Mouse (Mus musculus) ES-E14 (cell line): ENCODE results near the gene Rtkn2. TPM values are rescaled to one million over a fixed set of nuclear protein-coding genes. Genes with fewer than 3 reads are reported as not detected.

Experiments used
- DNase-seq: peaks from one replicate; pipeline ENCODE4 v3.0.0-alpha.2; 2013; ENCODE audit warnings: low read depth, low spot score
- H3K27ac ChIP-seq: 2 replicates; pipeline ENCODE4 v1.5.1; 2012; ENCODE audit warnings: low read depth, mild to moderate bottlenecking, low read length, moderate library complexity, mixed read lengths; ENCODE audit not compliant: poor library complexity, insufficient read depth, severe bottlenecking
- H3K36me3 ChIP-seq: 2 replicates; pipeline ENCODE4 v1.6.1; 2012; ENCODE audit warnings: mild to moderate bottlenecking, low read length, moderate library complexity, mixed read lengths; ENCODE audit not compliant: control insufficient read depth, poor library complexity, insufficient read depth, severe bottlenecking
- H3K4me1 ChIP-seq, 2 experiments: fragments of 150-350 bp in 1 of 2; sonication (generic) in 1 of 2; 2 replicates each; pipeline ENCODE4 v1.6.1; 2012; ENCODE audit warnings: low read length in 2 of 2, mild to moderate bottlenecking in 1 of 2, mixed read lengths in 1 of 2; ENCODE audit not compliant: control insufficient read depth in 2 of 2, insufficient read depth in 2 of 2, poor library complexity in 1 of 2
- H3K4me3 ChIP-seq, 2 experiments: fragments of 150-350 bp in 1 of 2; sonication (generic) in 1 of 2; 2 replicates each; pipeline ENCODE4 v1.5.1; 2012; ENCODE audit warnings: low read length in 2 of 2, low read depth in 1 of 2, mild to moderate bottlenecking in 1 of 2, mixed read lengths in 1 of 2; ENCODE audit not compliant: insufficient read depth in 1 of 2, poor library complexity in 1 of 2, severe bottlenecking in 1 of 2
- H3K9ac ChIP-seq: 2 replicates; pipeline ENCODE4 v1.6.1; 2012; ENCODE audit warnings: low read depth, mild to moderate bottlenecking, low read length, mixed read lengths; ENCODE audit not compliant: poor library complexity, insufficient read depth, severe bottlenecking
- H3K9me3 ChIP-seq: fragments of 150-350 bp; sonication (generic); 2 replicates; pipeline ENCODE4 v1.6.1; 2012; ENCODE audit warnings: low read depth, mild to moderate bottlenecking, low read length; ENCODE audit not compliant: control insufficient read depth, insufficient read depth
- CHD2 ChIP-seq: IDR thresholded peaks from 2 replicates; pipeline ENCODE4 v1.6.1; 2014; ENCODE audit warnings: mild to moderate bottlenecking, low read depth, low read length, inconsistent platforms
- HCFC1 ChIP-seq: IDR thresholded peaks from 2 replicates; pipeline ENCODE4 v1.6.1; 2012; ENCODE audit warnings: low read length, inconsistent platforms, borderline replicate concordance; ENCODE audit not compliant: insufficient read depth
- MAFK ChIP-seq: IDR thresholded peaks from 2 replicates; pipeline ENCODE4 v1.6.1; 2014; ENCODE audit warnings: mild to moderate bottlenecking, low read depth, low read length, inconsistent platforms; ENCODE audit not compliant: insufficient read depth
- ZC3H11A ChIP-seq: IDR thresholded peaks from 2 replicates; pipeline ENCODE4 v1.6.1; 2012; ENCODE audit warnings: low read depth, mild to moderate bottlenecking, inconsistent platforms, low read length, borderline replicate concordance
- ZNF384 ChIP-seq: IDR thresholded peaks from 2 replicates; pipeline ENCODE4 v1.6.1; 2012; ENCODE audit warnings: low read depth, low read length, inconsistent platforms
- in situ Hi-C, 2 experiments: fragments of 600-800 bp; cut with MboI; formaldehyde crosslinking; loops; one replicate each; pipeline ENCODE4 v1.15.1; 2025; ENCODE audit warnings: low sequenced_read_pairs in 2 of 2, inconsistent platforms in 1 of 2; ENCODE audit not compliant: unreplicated experiment in 2 of 2
- total RNA-seq: library from RNA; depleted of rRNA; stranded (reverse); fragments of 300-350 nt; gene quantifications from 2 replicates; pipeline ENCODE4 v1.2.3, GENCODE M21; 2012

Rtkn2 gene
- total RNA-seq, 1 experiment = 6.0 TPM

- Histone ChIP-seq H3K36me3 (no peaks in the 10 kb centered on the region), H3K4me1 (0 out of 4 replicates have a peak, but pooled peaks cover 0 to 3% of the 10 kb centered on the region in 2 experiments), H3K9ac (no peak overlapping the region), H3K9me3 (no peaks in the 10 kb centered on the region), H3K4me3 (no peak overlapping the region), H3K27ac (no peak overlapping the region)
- DNase-seq = no peak
- in situ Hi-C loops = no loop called here
- TF ChIP-seq MAFK (no peak), HCFC1 (no peak), CHD2 (no peak), ZC3H11A (no peak), ZNF384 (no peak)
Observed at GRCm38 (mm10) chr10:68063806-68064545, 84.6 kb downstream of the Rtkn2 start.

- no peaks in the 10 kb centered on the region for H3K9me3 ChIP-seq
- DNase-seq = no peak
- TF ChIP-seq CHD2 (no peak), MAFK (no peak), ZNF384 (no peak), ZC3H11A (no peak), HCFC1 (no peak)
- no peak overlapping the region for H3K27ac ChIP-seq
- no peak overlapping the region for H3K9ac ChIP-seq
- 0 out of 4 replicates have a peak, but pooled peaks cover 0 to 3% of the 10 kb centered on the region in 2 experiments for H3K4me1 ChIP-seq
- in situ Hi-C loops = no loop called here
- no peak overlapping the region for H3K4me3 ChIP-seq
- H3K36me3 ChIP-seq = no peaks in the 10 kb centered on the region
Observed at GRCm38 (mm10) chr10:68064571-68064970, 85.2 kb downstream of the Rtkn2 start.

- H3K4me1 ChIP-seq = peaks cover 0 to 3% of the 10 kb centered on the region in 2 experiments; a peak in 1 of 4 replicates
- no peaks in the 10 kb centered on the region for H3K9me3 ChIP-seq
- no peak overlapping the region for H3K9ac ChIP-seq
- H3K27ac ChIP-seq = no peak overlapping the region
- TF ChIP-seq CHD2 (no peak), ZC3H11A (no peak), MAFK (no peak), HCFC1 (no peak), ZNF384 (no peak)
- H3K4me3 ChIP-seq = no peak overlapping the region
- DNase-seq = no peak
- H3K36me3 ChIP-seq = no peaks in the 10 kb centered on the region
- in situ Hi-C loops = no loop called here
Observed at GRCm38 (mm10) chr10:68066173-68066572, 86.8 kb downstream of the Rtkn2 start.

- no peaks in the 10 kb centered on the region for H3K9me3 ChIP-seq
- peaks cover 0 to 3% of the 10 kb centered on the region in 2 experiments; a peak in 1 of 4 replicates for H3K4me1 ChIP-seq
- TF ChIP-seq ZNF384 (no peak), ZC3H11A (no peak), HCFC1 (no peak), CHD2 (no peak), MAFK (no peak)
- no peaks in the 10 kb centered on the region for H3K36me3 ChIP-seq
- no peak overlapping the region for H3K4me3 ChIP-seq
- no peak overlapping the region for H3K9ac ChIP-seq
- no peak for DNase-seq
- in situ Hi-C loops = no loop called here
- H3K27ac ChIP-seq = no peak overlapping the region
Observed at GRCm38 (mm10) chr10:68067961-68068360, 88.6 kb downstream of the Rtkn2 start.
